Mouse (Mus musculus): Measurements from ENCODE around the gene Map3k21. TPM values are rescaled to one million over a fixed set of nuclear protein-coding genes. Genes with fewer than 3 reads are reported as not detected.

The Map3k21 gene
- not detected in 2 replicates for polyA plus RNA-seq (2012)

- peaks cover 4% of the 10 kb centered on the region; the same call in 1 of the 2 replicates for H3K9me3 ChIP-seq (ENCODE audit: control insufficient read depth, low read length)
- H3K4me1 ChIP-seq (ENCODE audit: control insufficient read depth) = no peaks in the 10 kb centered on the region
- no peaks in the 10 kb centered on the region for H3K36me3 ChIP-seq (ENCODE audit: control insufficient read depth)
- peaks cover 40% of the 10 kb centered on the region for H3K27me3 ChIP-seq (ENCODE audit: control insufficient read depth)
- H3K4me3 ChIP-seq (replicated peaks) = peak within 1 kb of the TSS; percentile 41
- no peak for TF ChIP-seq TAL1 (IDR thresholded peaks at IDR 0.05; ENCODE audit: low read length)
- no peak for TF ChIP-seq GATA1 (IDR thresholded peaks at IDR 0.05; ENCODE audit: low read length)
Observed at GRCm38 (mm10) chr8:125910365-125911228, at the start of gene Map3k21. Map3k21 (plus strand) TSS chr8:125910450.

- TF ChIP-seq GATA1 (IDR thresholded peaks at IDR 0.05; ENCODE audit: low read length) (no peak), TAL1 (IDR thresholded peaks at IDR 0.05; ENCODE audit: low read length) (no peak)
- H3K4me1 ChIP-seq (ENCODE audit: control insufficient read depth) = peaks cover 18% of the 10 kb centered on the region
- no peaks in the 10 kb centered on the region for H3K27me3 ChIP-seq (ENCODE audit: control insufficient read depth)
- no peaks in the 10 kb centered on the region for H3K9me3 ChIP-seq (ENCODE audit: control insufficient read depth, low read length)
- H3K4me3 ChIP-seq (replicated peaks) = no peak overlapping the region
- no peaks in the 10 kb centered on the region for H3K36me3 ChIP-seq (ENCODE audit: control insufficient read depth)
Observed at GRCm38 (mm10) chr8:125866125-125866524, 44.1 kb upstream of the Map3k21 start.

GRCm38 (mm10) chr8:125868552-125868951 is 41.7 kb upstream of the Map3k21 start:
- H3K36me3 ChIP-seq (ENCODE audit: control insufficient read depth) = no peaks in the 10 kb centered on the region
- no peaks in the 10 kb centered on the region for H3K9me3 ChIP-seq (ENCODE audit: control insufficient read depth, low read length)
- no peak overlapping the region for H3K4me3 ChIP-seq (replicated peaks)
- TF ChIP-seq GATA1 (IDR thresholded peaks at IDR 0.05; ENCODE audit: low read length) (no peak), TAL1 (IDR thresholded peaks at IDR 0.05; ENCODE audit: low read length) (no peak)
- H3K4me1 ChIP-seq (ENCODE audit: control insufficient read depth) = peaks cover 18% of the 10 kb centered on the region
- H3K27me3 ChIP-seq (ENCODE audit: control insufficient read depth) = no peaks in the 10 kb centered on the region

- TF ChIP-seq GATA1 (IDR thresholded peaks at IDR 0.05; ENCODE audit: low read length) (no peak), TAL1 (IDR thresholded peaks at IDR 0.05; ENCODE audit: low read length) (no peak)
- no peaks in the 10 kb centered on the region for H3K9me3 ChIP-seq (ENCODE audit: control insufficient read depth, low read length)
- H3K27me3 ChIP-seq (ENCODE audit: control insufficient read depth) = no peaks in the 10 kb centered on the region
- no peaks in the 10 kb centered on the region for H3K36me3 ChIP-seq (ENCODE audit: control insufficient read depth)
- no peak overlapping the region for H3K4me3 ChIP-seq (replicated peaks)
- H3K4me1 ChIP-seq (ENCODE audit: control insufficient read depth) = peaks cover 18% of the 10 kb centered on the region
Observed at GRCm38 (mm10) chr8:125869739-125870138, 40.5 kb upstream of the Map3k21 start.

GRCm38 (mm10) chr8:125870179-125870702 is 40.0 kb upstream of the Map3k21 start:
- no peaks in the 10 kb centered on the region for H3K9me3 ChIP-seq (ENCODE audit: control insufficient read depth, low read length)
- TF ChIP-seq TAL1 (IDR thresholded peaks at IDR 0.05; ENCODE audit: low read length) (no peak), GATA1 (IDR thresholded peaks at IDR 0.05; ENCODE audit: low read length) (no peak)
- H3K36me3 ChIP-seq (ENCODE audit: control insufficient read depth) = no peaks in the 10 kb centered on the region
- no peak overlapping the region for H3K4me3 ChIP-seq (replicated peaks)
- no peaks in the 10 kb centered on the region for H3K27me3 ChIP-seq (ENCODE audit: control insufficient read depth)
- peaks cover 18% of the 10 kb centered on the region for H3K4me1 ChIP-seq (ENCODE audit: control insufficient read depth)

- Histone ChIP-seq H3K4me1 (ENCODE audit: control insufficient read depth) (peaks cover 18% of the 10 kb centered on the region), H3K27me3 (ENCODE audit: control insufficient read depth) (no peaks in the 10 kb centered on the region), H3K4me3 (replicated peaks) (no peak overlapping the region), H3K36me3 (ENCODE audit: control insufficient read depth) (no peaks in the 10 kb centered on the region), H3K9me3 (ENCODE audit: control insufficient read depth, low read length) (no peaks in the 10 kb centered on the region)
- TF ChIP-seq TAL1 (IDR thresholded peaks at IDR 0.05; ENCODE audit: low read length) (no peak), GATA1 (IDR thresholded peaks at IDR 0.05; ENCODE audit: low read length) (no peak)
Observed at GRCm38 (mm10) chr8:125870821-125871321, 39.4 kb upstream of the Map3k21 start.

GRCm38 (mm10) chr8:125872501-125873249 is 37.6 kb upstream of the Map3k21 start:
- Histone ChIP-seq H3K27me3 (ENCODE audit: control insufficient read depth) (no peaks in the 10 kb centered on the region), H3K9me3 (ENCODE audit: control insufficient read depth, low read length) (no peaks in the 10 kb centered on the region), H3K36me3 (ENCODE audit: control insufficient read depth) (no peaks in the 10 kb centered on the region), H3K4me1 (ENCODE audit: control insufficient read depth) (peaks cover 18% of the 10 kb centered on the region), H3K4me3 (replicated peaks) (no peak overlapping the region)
- no peak for TF ChIP-seq GATA1 (IDR thresholded peaks at IDR 0.05; ENCODE audit: low read length)

GRCm38 (mm10) chr8:125873250-125873534 is 37.1 kb upstream of the Map3k21 start:
- H3K27me3 ChIP-seq (ENCODE audit: control insufficient read depth) = no peaks in the 10 kb centered on the region

GRCm38 (mm10) chr8:125880447-125880846 is 29.8 kb upstream of the Map3k21 start:
- TF ChIP-seq TAL1 (IDR thresholded peaks at IDR 0.05; ENCODE audit: low read length) (no peak), GATA1 (IDR thresholded peaks at IDR 0.05; ENCODE audit: low read length) (no peak)
- no peak overlapping the region for H3K4me3 ChIP-seq (replicated peaks)

More at GRCm38 (mm10) chr8:125873250-125873534, 37.1 kb upstream of the Map3k21 start:
- no peak overlapping the region for H3K4me3 ChIP-seq (replicated peaks)
- no peaks in the 10 kb centered on the region for H3K36me3 ChIP-seq (ENCODE audit: control insufficient read depth)
- no peaks in the 10 kb centered on the region for H3K9me3 ChIP-seq (ENCODE audit: control insufficient read depth, low read length)
- TF ChIP-seq TAL1 (IDR thresholded peaks at IDR 0.05; ENCODE audit: low read length) (no peak), GATA1 (IDR thresholded peaks at IDR 0.05; ENCODE audit: low read length) (no peak)
- H3K4me1 ChIP-seq (ENCODE audit: control insufficient read depth) = peaks cover 18% of the 10 kb centered on the region

More at GRCm38 (mm10) chr8:125880447-125880846, 29.8 kb upstream of the Map3k21 start:
- H3K9me3 ChIP-seq (ENCODE audit: control insufficient read depth, low read length) = no peaks in the 10 kb centered on the region
- no peaks in the 10 kb centered on the region for H3K27me3 ChIP-seq (ENCODE audit: control insufficient read depth)
- H3K4me1 ChIP-seq (ENCODE audit: control insufficient read depth) = no peaks in the 10 kb centered on the region
- H3K36me3 ChIP-seq (ENCODE audit: control insufficient read depth) = no peaks in the 10 kb centered on the region

All from erythroblast, embryonic 14.5 days (primary cell).